Mouse (Mus musculus): Measurements from ENCODE around the gene E2f6. TPM values are rescaled to one million over a fixed set of nuclear protein-coding genes. Genes with fewer than 3 reads are reported as not detected.

The E2f6 gene
- polyA plus RNA-seq, 1 experiment from 2014 or later: 67.3 TPM

DNA sequence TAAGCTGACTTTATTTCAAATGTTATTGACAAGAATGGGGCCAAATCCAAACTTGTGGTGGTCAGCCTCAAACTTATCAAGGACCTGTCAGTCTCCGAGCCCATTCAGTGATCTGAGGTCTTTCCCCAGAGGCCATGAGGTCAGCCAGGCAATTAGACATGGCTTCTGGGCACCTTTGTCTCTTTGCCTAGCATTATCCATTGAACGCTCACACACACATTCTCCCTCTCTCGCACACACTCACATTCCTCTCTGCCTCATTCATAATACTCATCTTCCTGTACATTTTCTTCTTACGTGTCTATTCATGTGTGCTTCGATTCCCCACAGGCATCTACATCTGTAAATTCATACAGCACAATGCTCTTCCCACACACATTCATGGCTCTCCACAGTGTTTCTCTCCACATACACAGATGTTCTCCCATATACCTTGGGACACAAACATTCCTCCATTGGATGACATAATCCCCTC, 6.8 kb upstream of the E2f6 start:
- H3K27ac ChIP-seq: 0 out of 2 replicates have a peak overlapping the region, but pooled peaks have one; percentile 14
- H3K4me1 ChIP-seq: peaks cover 56% of the 10 kb centered on the region
- H3K9me3 ChIP-seq (replicated peaks): no peaks in the 10 kb centered on the region
- H3K4me3 ChIP-seq: no peak overlapping the region
- 44% methylated on average over 5 of the region's 5 CpGs for WGBS
- no peak for DNase-seq (ENCODE audit: low spot score)
- H3K36me3 ChIP-seq: no peaks in the 10 kb centered on the region
- H3K27me3 ChIP-seq (ENCODE audit: low read depth, poor library complexity, severe bottlenecking): peaks cover 27% of the 10 kb centered on the region

DNA sequence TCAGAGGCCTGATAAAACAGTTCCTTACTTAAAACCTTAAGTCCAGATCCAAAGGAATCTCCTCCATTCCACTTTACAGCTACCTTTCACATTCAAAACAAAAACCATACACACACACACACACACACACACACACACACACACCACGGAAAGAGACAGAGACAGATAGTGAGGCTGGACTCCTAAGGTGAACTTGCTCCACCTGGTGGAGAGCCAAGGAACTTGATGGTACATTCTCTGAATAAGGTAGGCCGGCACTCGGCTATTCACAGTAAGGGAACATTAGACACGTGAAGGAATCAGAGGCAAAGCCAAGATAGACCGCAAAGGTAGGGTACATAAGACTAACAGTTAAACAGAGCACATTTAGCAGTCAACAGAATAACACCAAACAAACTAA, 5.3 kb upstream of the E2f6 start:
- Histone ChIP-seq H3K27ac (no peak overlapping the region), H3K4me3 (no peak overlapping the region), H3K4me1 (peaks cover 44% of the 10 kb centered on the region), H3K36me3 (no peaks in the 10 kb centered on the region), H3K27me3 (ENCODE audit: low read depth, poor library complexity, severe bottlenecking) (peaks cover 42% of the 10 kb centered on the region), H3K9me3 (replicated peaks) (no peaks in the 10 kb centered on the region)
- 4% methylated on average over 5 of the region's 5 CpGs for WGBS
- DNase-seq (ENCODE audit: low spot score): peak; percentile 80

DNA sequence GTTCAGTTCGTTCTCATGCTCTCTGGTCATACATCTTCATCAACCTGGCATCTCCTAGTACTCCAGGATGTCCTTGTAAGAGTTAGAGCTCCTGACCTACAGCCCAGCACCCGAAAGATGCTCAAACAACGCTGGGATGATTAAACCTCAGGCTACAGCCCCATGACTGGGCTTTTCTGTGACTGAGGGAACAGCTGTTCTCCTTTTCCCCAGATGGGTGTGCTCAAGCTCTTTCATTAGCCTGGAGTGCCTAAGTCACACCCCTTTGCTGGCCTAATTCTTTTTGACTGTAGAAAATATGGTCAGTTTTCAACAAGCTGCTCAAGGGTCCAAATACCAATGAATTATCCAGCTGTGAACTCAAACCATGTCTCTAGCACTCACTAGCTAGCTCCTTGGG, 2.7 kb upstream of the E2f6 start:
- Histone ChIP-seq H3K4me3 (no peak overlapping the region), H3K9me3 (replicated peaks) (no peaks in the 10 kb centered on the region), H3K27me3 (ENCODE audit: low read depth, poor library complexity, severe bottlenecking) (peaks cover 42% of the 10 kb centered on the region), H3K4me1 (peaks cover 41% of the 10 kb centered on the region), H3K36me3 (0 out of 2 replicates have a peak, but pooled peaks cover 2% of the 10 kb centered on the region), H3K27ac (no peak overlapping the region)
- peak; percentile 45 for DNase-seq (ENCODE audit: low spot score)
- 50% methylated on average over 3 of the region's 3 CpGs for WGBS

DNA sequence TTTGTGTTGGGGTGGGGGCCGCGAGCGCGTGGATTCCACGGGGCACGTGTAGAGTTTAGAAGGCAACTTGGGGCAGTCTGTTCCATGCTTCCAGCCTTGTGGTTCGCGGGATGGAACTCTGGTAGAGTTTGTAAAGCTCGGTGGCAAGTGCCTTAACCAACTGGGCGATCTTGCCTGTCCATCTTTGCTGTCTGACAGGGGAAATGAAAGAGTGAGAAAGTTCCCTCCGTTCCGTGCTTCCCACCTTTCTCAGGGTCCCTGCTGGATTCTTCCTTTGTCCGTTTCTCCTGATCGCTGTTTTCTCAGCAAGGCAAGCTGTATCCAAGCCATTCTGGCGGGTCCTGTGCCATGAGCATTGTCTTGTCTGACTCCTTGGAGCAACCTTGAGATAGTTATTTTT, 714 bp downstream of the E2f6 start:
- Histone ChIP-seq H3K36me3 (peaks cover 32% of the 10 kb centered on the region), H3K27ac (peak overlapping the region; percentile 92), H3K27me3 (ENCODE audit: low read depth, poor library complexity, severe bottlenecking) (peaks cover 34% of the 10 kb centered on the region), H3K9me3 (replicated peaks) (no peaks in the 10 kb centered on the region), H3K4me1 (peaks cover 23% of the 10 kb centered on the region), H3K4me3 (peak overlapping the region; percentile 64)
- DNase-seq (ENCODE audit: low spot score): peak; percentile 61
- 9% methylated on average over 15 of the region's 15 CpGs for WGBS

DNA sequence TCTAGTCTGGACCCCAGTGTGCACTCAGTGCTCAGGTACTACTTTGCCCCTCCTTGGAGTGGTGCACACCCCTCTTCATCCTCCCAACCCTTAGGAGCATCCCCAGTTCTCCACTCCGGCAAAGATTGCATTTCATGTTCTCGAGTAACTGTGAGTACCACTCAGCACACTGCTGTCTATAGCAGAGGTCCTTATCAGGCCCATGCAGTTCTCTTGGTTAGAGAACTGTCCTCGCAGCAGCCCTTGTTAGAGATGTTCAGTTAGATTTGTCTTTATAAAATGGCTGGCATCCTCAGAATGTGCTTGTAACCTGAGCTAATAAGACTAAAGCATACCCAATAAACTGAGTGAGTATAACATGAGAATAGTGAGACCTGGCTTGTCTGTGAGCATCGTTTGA, 6.4 kb downstream of the E2f6 start:
- Histone ChIP-seq H3K4me1 (peaks cover 15% of the 10 kb centered on the region), H3K27ac (no peak overlapping the region), H3K9me3 (replicated peaks) (no peaks in the 10 kb centered on the region), H3K27me3 (ENCODE audit: low read depth, poor library complexity, severe bottlenecking) (no peaks in the 10 kb centered on the region), H3K4me3 (no peak overlapping the region), H3K36me3 (peaks cover 87% of the 10 kb centered on the region)
- no peak for DNase-seq (ENCODE audit: low spot score)
- WGBS: 87% methylated on average over 4 of the region's 4 CpGs

DNA sequence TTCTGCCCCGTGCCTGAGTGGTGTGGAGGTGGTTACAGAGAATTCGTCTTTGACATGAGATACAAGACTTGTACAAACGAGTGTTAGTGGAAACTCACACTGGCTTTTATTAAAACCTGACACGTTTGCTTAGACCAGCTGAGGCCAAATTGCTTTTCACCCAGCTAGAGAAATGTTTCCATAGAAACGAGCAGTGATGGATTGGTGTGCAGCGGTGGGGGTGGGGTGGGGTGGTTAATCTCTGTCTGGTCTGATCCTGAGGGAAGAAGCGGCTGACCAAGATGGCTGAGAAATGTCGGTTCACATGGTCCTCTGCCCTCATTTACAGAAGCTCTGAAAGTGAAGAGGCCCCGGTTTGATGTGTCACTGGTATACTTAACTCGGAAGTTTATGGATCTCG, 7.8 kb downstream of the E2f6 start:
- Histone ChIP-seq H3K27ac (no peak overlapping the region), H3K4me1 (peaks cover 9% of the 10 kb centered on the region; the same call in 1 of the 2 replicates), H3K4me3 (no peak overlapping the region), H3K9me3 (replicated peaks) (no peaks in the 10 kb centered on the region), H3K27me3 (ENCODE audit: low read depth, poor library complexity, severe bottlenecking) (no peaks in the 10 kb centered on the region), H3K36me3 (peaks cover 98% of the 10 kb centered on the region)
- WGBS: 45% methylated on average over 11 of the region's 11 CpGs
- DNase-seq (ENCODE audit: low spot score): peak; percentile 40

DNA sequence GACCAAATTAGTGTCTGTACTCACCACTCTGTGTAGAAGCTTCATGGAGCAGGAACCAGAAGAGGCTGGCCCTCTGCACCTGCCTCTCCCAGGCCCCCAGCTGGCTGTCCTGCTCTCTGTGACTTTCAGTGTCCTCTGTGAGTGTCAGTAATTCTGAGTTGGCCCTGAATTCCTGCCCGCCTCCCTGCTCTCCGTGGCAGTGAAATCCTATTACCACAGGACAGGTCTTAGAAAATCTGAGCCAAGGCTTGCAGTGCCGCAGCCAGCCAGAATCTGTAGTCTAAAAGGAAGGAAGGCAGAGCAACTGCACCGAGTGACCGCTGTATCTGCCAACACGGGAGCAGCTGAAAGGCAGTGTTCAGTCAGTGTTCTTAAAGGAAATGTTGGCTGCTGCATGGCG, 10.0 kb downstream of the E2f6 start:
- no peak overlapping the region for H3K4me3 ChIP-seq
- H3K4me1 ChIP-seq: peaks cover 9% of the 10 kb centered on the region; the same call in 1 of the 2 replicates
- WGBS: 90% methylated on average over 7 of the region's 7 CpGs
- no peak for DNase-seq (ENCODE audit: low spot score)
- no peak overlapping the region for H3K27ac ChIP-seq
- H3K9me3 ChIP-seq (replicated peaks): no peaks in the 10 kb centered on the region
- no peaks in the 10 kb centered on the region for H3K27me3 ChIP-seq (ENCODE audit: low read depth, poor library complexity, severe bottlenecking)
- peaks cover 98% of the 10 kb centered on the region for H3K36me3 ChIP-seq

DNA sequence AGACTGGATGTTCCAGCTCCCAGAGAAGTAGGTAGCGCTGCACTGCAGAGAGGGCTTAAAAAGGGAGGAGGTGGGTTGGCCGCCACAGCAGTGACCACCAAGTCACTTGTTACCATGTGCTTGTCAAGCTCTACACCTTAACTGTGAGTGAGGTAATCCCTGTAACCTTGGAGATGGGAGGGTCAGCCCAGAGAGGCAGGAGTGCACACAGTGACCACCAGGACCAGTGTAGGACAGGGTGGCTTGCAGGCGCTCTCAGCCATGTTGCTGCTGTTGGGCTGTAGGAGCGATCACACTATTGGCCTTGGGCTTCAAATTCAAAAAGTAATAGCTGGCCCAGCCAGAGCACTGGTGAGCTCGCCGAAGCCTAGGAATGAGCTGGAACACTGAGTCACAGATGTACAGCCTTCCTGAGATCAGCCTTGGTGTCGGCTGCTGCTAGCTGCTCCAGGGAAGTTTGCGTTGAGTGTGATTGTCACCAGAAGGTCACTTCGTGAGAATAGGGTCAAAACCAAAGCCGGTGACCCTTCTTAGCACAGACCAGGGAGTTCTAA, 11.5 kb downstream of the E2f6 start:
- no peak for DNase-seq (ENCODE audit: low spot score)
- Histone ChIP-seq H3K4me1 (peaks cover 9% of the 10 kb centered on the region; the same call in 1 of the 2 replicates), H3K36me3 (peaks cover 96% of the 10 kb centered on the region), H3K27ac (no peak overlapping the region), H3K27me3 (ENCODE audit: low read depth, poor library complexity, severe bottlenecking) (no peaks in the 10 kb centered on the region), H3K4me3 (no peak overlapping the region), H3K9me3 (replicated peaks) (no peaks in the 10 kb centered on the region)
- 95% methylated on average over 10 of the region's 10 CpGs for WGBS

DNA sequence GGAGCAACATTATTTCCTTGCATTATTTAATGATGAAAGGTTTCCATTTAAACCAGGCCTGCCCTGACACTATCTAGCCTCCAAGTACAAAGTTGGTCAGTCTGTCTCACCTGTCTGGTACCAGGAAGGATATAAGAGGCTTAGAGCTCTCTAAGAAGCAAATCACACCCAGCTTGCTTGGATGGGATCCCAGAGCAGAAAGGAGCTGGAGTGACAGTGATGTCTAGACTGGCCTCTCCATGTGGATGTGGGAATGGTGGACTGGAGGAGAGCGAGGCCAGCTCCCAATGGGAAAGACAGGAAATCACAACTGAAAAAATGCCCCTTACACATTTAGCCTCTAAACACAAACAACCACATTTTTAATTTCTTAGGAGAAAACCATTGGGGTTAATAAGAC, 12.9 kb downstream of the E2f6 start:
- no peaks in the 10 kb centered on the region for H3K9me3 ChIP-seq (replicated peaks)
- 81% methylated on average over 1 of the region's 1 CpGs for WGBS
- no peak overlapping the region for H3K27ac ChIP-seq
- no peak overlapping the region for H3K4me3 ChIP-seq
- peaks cover 98% of the 10 kb centered on the region for H3K36me3 ChIP-seq
- H3K27me3 ChIP-seq (ENCODE audit: low read depth, poor library complexity, severe bottlenecking): no peaks in the 10 kb centered on the region
- H3K4me1 ChIP-seq: peaks cover 4% of the 10 kb centered on the region; the same call in 1 of the 2 replicates
- DNase-seq (ENCODE audit: low spot score): no peak

DNA sequence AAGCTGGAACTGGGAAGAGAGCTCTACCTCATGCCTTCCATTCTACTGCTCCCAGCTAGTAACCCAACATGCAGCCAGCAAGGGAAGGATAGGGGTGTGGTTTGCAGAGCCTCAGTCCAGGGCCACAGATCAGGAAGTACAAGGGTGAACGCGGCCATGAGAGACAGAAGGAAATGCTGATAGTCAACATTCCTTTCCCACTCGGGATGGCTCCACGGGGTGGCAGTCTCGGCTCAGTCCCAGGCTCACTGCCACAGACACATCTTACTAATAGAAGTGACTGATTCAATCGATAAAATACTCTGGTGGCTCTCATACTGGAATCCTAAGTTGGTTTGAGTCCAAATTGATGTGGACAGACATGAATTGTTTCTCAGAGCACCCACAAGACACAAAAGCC, 17.7 kb downstream of the E2f6 start:
- Histone ChIP-seq H3K36me3 (peaks cover 63% of the 10 kb centered on the region), H3K27ac (no peak overlapping the region), H3K4me1 (no peaks in the 10 kb centered on the region), H3K9me3 (replicated peaks) (no peaks in the 10 kb centered on the region), H3K27me3 (ENCODE audit: low read depth, poor library complexity, severe bottlenecking) (no peaks in the 10 kb centered on the region), H3K4me3 (no peak overlapping the region)
- WGBS: 85% methylated on average over 6 of the region's 6 CpGs
- DNase-seq (ENCODE audit: low spot score): no peak

DNA sequence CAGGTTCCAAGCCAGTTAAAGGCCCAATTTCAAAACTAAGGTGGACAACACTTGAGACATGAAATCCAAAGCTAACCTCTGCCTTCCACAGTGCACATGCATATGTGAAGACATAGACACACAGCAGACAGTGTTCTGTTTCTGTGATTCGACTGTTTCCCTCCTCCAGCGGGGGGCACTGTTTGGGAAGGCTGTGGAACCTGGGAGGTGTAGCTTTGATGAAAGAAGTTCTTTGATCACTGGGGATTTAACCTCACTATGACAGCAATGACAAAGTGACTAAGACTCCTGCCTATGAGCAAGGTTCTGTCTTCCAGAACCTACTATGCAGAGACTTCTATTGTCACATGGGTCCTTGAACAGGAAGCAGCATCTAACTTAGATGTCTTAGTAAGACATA, 19.0 kb downstream of the E2f6 start:
- Histone ChIP-seq H3K4me3 (no peak overlapping the region), H3K27ac (no peak overlapping the region), H3K27me3 (ENCODE audit: low read depth, poor library complexity, severe bottlenecking) (no peaks in the 10 kb centered on the region), H3K36me3 (peaks cover 50% of the 10 kb centered on the region), H3K9me3 (replicated peaks) (no peaks in the 10 kb centered on the region), H3K4me1 (no peaks in the 10 kb centered on the region)
- no peak for DNase-seq (ENCODE audit: low spot score)
- WGBS: 87% methylated on average over 2 of the region's 2 CpGs

DNA sequence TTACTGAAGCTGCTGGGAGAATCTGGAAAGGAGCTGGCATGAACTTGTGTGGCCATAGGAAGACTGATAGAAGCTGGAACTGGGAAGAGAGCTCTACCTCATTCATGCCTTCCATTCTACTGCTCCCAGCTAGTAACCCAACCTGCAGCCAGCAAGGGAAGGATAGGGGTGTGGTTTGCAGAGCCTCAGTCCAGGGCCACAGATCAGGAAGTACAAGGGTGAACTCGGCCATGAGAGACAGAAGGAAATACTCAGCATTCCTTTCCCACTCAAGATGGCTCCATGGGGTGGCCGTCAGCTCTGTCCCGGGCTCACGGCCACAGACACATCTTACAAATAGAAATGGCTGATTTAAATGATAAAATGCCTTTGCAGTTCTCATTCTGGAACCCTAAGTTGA, 20.3 kb downstream of the E2f6 start:
- no peak overlapping the region for H3K4me3 ChIP-seq
- H3K27me3 ChIP-seq (ENCODE audit: low read depth, poor library complexity, severe bottlenecking): no peaks in the 10 kb centered on the region
- H3K9me3 ChIP-seq (replicated peaks): no peaks in the 10 kb centered on the region
- H3K27ac ChIP-seq: no peak overlapping the region
- H3K4me1 ChIP-seq: 0 out of 2 replicates have a peak, but pooled peaks cover 2% of the 10 kb centered on the region
- 83% methylated on average over 4 of the region's 4 CpGs for WGBS
- no peak for DNase-seq (ENCODE audit: low spot score)
- peaks cover 37% of the 10 kb centered on the region for H3K36me3 ChIP-seq

DNA sequence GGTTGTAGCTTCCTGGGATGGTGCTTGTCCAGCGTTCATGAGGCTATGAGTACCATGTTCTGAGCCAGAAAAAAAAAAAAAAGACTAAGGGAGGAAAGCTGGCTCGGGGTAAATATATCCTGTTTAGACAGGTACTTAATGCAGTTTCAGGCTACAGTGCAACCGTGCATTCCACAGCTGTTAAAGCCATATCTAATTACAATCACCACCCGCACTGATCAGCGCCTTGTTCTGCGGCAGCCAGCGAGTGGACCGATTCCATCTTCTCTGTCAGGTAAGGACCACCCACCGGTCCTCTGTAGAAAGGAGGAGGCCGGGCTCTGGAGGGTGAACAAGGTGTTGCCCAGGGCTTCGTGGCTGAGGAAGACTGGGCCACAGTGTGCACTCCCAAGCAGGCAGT, 23.9 kb downstream of the E2f6 start:
- Histone ChIP-seq H3K4me1 (0 out of 2 replicates have a peak, but pooled peaks cover 3% of the 10 kb centered on the region), H3K9me3 (replicated peaks) (no peaks in the 10 kb centered on the region), H3K36me3 (peaks cover 3% of the 10 kb centered on the region), H3K27me3 (ENCODE audit: low read depth, poor library complexity, severe bottlenecking) (no peaks in the 10 kb centered on the region), H3K4me3 (no peak overlapping the region), H3K27ac (no peak overlapping the region)
- DNase-seq (ENCODE audit: low spot score): no peak
- 66% methylated on average over 11 of the region's 11 CpGs for WGBS

DNA sequence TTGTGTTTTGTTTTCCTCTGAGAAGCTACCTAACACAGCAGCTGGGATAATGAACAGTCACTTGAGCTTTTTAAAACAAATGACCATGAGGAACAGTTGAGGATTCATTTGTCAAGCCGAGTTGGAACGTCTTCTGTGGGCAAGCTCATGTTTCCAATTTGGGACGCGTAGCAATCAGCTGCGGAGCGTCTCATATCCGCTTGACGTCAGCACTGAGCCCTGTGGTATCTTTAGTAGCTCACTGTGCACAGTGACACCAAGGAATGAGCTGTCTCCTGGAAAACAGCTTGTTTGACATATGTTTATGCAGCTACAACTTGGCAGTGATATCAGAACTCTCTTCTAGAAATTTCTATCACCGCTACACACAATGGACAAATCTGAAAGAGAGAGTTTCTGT, 25.4 kb downstream of the E2f6 start:
- 65% methylated on average over 9 of the region's 9 CpGs for WGBS
- Histone ChIP-seq H3K9me3 (replicated peaks) (no peaks in the 10 kb centered on the region), H3K4me1 (0 out of 2 replicates have a peak, but pooled peaks cover 3% of the 10 kb centered on the region), H3K27me3 (ENCODE audit: low read depth, poor library complexity, severe bottlenecking) (no peaks in the 10 kb centered on the region), H3K27ac (no peak overlapping the region), H3K4me3 (no peak overlapping the region), H3K36me3 (no peaks in the 10 kb centered on the region)
- no peak for DNase-seq (ENCODE audit: low spot score)

Data from limb, embryonic 10.5 days (tissue).